Mouse (Mus musculus) mouse embryonic stem cell (cell line): ENCODE measurements at regions not wholly inside any gene's neighbourhood (a gene's known extent, or its start where the extent isn't known, plus 50 kb on each side); places are given as distances from the start of the nearest gene placed in this dataset.

Experiments used
- in situ Hi-C, 2 experiments: fragments of 300-500 bp; cut with MboI; formaldehyde crosslinking; loops; 1 replicate in 1 of 2; 3 replicates in 1 of 2; pipeline ENCODE4 v1.14.3; 2019 to 2020; ENCODE audit warnings: low sequenced_read_pairs in 2 of 2, low pct_unique_long_range_greater_than_20kb in 1 of 2, mixed read lengths in 1 of 2; ENCODE audit not compliant: unreplicated experiment in 1 of 2

DNA sequence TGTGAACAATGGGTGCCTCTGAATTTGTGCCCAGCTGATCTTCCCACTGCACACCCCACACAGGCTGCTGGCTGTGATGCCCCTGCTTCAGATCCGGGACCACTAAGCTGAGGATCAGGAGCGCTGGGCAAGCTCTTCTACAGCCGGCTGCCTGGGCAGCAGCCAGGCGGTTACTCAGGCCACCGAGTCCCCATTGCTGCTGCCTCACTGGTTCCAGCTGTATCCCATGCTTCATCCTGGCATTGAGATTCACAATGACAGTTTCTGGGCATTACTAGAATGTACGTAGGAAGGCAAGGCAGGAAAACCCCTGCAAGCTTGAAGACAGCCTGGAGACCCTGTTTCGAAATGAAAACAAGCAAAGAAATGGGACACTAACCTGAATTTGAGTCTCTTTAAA is 67.3 kb upstream of the Slc6a6 start:
- in situ Hi-C loops: no loop called here

DNA sequence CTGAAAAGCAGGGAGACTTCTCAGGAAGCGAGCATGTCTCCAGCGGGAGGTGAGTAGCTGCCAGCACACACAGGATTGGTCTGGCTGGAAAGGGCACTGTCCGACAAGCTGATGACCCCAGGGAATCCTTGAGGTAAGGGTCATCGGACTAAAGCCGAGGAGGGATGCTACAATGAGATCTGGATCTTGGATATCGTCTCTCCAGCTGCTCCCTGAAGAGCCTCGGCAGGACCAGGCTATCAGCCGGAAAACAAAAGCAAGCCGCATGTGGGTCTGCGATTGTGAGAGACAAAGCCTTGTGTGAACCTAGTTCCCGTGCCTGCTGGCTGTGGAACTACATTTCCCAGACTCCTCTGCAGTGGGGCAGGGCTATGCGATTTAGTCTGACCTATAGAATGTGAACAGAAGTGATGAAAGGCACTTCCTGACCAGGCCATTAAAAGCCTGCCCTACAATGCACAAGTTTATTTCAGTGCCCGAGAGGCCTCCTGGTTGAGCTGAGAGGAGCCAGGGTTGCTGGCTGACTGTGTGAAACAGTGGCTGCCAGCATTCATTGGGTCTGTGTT is 66.7 kb upstream of the Slc6a6 start:
- in situ Hi-C loops: no loop called here

DNA sequence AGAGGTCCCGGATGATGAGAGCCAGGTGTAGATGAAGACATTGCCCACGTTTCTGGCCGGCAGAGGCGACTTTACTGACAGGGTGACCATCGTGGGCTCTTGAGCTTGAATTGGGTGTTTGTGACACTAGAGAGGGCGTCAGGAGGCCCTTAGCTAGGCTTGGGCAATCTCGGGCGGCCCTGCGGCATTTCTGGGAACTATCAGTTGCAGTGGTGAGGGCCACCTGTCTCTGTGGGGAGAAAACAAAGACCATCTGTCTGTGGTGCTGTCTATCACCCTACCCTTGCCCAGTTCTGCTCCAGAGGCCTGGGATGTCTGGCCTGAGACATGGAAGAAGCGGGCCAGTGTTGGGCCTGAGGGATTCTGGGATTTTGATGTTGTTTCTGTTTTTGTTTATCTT is 66.2 kb upstream of the Slc6a6 start:
- in situ Hi-C loops: no loop called here

DNA sequence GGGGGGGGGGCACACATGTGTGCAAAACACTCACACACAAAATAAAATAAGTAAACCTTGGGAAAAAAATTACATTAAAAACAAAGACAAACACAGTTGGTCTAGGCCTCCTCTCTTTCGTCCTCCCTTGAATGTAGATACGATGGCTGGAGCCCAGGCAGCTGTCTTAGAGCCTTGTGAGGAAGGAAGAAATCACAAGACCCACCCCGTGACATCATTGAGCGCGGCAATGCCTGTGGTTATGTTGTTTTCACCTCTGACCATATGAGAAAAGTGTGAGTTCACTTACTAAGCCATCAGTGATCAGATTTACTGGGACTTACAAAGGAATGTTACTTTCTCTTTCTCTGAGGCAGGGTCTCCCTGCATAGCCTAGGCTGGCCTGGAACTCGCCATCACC is 64.8 kb upstream of the Slc6a6 start:
- in situ Hi-C loops: no loop called here

DNA sequence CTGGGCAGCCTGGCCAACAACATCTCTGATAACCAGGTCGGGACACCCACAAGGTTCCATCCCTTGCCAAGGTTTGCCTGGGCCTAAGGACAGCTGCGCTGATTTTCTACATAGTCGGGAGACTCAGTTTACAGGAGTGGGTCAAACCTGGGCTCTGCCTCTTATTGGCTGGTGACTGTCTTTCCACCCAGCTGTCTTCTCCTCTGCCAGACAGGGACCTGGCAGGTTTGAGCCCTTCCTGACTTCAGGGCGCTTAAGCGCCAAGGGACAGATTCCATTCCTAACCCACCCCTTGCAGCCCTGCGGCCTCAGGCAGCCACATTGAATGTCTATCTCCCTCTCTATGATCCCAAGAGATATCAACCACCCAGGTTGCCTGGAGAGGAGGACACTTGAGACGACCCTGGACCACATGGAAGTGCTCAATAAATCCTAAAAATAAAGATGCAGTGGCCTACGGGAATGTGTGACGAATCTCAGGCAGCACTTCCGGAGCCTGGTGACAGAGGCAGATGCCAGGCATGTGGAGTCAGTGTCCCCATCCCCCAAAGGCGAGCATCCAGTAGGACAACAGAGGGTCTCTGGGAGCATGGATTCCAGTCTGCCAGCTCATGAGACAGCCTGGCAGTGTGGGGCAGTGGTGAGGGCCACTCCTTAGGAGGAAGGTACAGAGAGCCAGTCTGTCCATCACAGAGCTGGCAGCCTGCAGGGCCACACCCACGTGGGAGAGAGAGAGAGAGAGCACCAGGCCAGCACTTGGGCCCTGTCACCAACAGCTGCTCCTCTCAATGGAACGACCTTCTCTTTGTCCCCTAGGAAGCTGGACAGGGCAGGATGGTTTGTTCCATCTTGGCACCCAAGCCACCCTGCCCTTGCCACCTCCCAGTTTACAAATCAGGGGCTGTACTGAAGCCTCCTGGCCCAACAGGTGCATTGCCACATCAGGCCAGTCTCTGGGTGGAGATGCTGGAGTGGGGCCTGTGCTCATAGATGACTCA is 63.8 kb upstream of the Slc6a6 start:
- in situ Hi-C loops: no loop called here

DNA sequence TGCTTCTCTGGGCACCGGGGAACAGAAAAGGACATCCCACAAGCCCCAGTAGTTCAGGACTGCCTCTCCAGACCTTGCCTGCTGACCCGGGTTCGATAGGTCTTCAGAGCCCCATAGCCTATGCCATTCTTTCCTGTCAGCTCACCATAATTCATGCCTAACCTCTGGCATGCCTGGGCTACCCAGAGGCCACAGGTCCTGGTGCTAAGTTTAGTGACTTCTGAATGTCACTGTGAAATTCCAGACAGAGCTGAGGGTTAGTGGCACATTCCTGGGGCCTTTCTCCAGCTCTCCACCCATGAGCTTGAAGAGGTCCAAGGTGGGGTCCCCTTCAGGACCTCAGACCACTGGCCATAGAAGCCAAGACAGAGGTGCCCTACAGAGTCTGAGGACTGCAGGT is 62.4 kb upstream of the Slc6a6 start:
- in situ Hi-C loops: no loop called here

DNA sequence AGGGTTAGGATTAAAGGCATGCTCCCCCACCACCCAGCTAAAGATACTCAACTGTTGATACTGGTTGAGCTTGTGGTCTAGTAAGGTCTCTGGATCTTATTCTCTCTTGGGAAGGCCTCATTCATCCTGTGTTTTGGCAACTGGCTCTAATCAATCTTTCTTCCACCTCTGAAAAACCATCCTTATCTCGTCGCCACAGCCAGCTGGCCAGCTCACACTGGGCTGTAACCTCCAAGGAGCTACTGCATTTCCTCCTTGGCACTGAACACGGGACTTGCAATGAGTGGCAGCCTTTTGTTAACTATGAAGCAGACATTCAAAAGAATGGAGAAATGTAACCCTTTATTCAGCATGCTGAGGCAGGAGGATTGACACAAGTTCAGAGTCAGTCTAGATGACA is 61.4 kb upstream of the Slc6a6 start:
- in situ Hi-C loops: no loop called here

DNA sequence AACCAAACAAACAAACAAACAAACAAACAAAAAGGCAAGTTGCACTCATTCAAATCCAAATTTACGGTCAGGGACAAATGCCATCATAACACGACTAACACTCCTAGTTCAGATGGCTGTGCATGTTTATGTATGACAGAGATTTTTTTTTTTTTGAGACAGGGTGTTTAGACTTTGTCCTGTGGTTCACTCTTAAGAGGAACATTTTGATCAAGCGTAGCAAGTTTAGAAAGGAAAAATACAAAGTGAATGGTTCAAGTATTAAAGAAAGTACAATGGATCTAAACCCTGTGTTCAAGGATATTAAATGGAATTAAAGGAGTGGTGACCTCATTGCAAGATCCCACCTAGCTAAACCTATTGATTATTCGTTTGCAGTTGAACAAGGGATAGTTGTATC is 60.2 kb upstream of the Slc6a6 start:
- in situ Hi-C loops: no loop called here

DNA sequence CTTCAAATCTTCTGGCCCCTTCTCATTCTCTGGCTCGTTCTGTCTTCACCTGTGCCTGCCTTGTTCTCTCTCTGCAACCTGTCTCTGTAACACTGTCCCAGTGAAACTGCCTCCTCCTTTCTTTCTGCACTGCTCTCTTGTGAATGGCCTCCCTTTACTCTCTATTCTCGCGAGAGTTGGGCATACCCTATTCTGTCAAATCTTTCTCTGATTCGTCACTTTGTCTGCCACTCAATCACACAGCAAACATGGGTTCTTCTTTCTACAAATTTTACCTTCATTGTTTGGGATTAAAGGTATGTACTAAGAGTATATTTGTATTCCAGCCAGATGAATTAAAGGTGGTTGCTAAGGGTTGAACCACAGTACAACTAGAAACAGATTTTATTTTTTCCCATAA is 54.6 kb upstream of the Slc6a6 start:
- in situ Hi-C loops: no loop called here

DNA sequence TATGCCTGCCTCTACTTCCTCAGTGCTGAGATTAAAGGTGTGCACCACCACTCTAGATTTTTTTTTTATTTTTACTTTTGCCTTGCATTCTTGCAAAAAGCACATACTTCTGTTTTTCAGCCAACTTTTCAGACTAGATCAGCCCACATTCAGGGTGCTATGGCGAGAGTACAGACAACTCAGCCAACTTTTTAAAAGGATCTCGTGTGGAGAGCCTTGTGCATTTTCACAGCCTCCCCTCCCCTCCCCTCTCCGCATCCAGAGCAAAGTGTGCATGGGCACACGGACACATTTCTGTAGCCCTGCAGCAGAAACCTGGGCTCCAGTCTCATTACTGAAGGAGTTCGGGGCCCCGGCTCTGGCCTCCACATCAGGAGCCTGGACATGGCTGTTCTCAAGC is 52.6 kb upstream of the Slc6a6 start:
- in situ Hi-C loops: no loop called here
